Mouse (Mus musculus): ENCODE results near the gene Alkbh2. TPM values are rescaled to one million over a fixed set of nuclear protein-coding genes. Genes with fewer than 3 reads are reported as not detected.
A peak's percentile ranks its signal among the peaks of the same experiment; 100 is the strongest.

Gene Alkbh2
- 4.5 and 5.7 TPM in 2 replicates for polyA plus RNA-seq (2015; fragmentation: Nextera tagmentation; extraction: Ambion mirVana)

- TF ChIP-seq EP300 (IDR thresholded peaks at IDR 0.05; ENCODE audit: low read depth) (no peak), CTCF (IDR thresholded peaks at IDR 0.05; ENCODE audit: low read depth) (peak; percentile 98)
- Histone ChIP-seq H3K27me3 (ENCODE audit: insufficient read depth, low read length) (no peaks in the 10 kb centered on the region), H3K4me2 (ENCODE audit: low read depth, low read length) (peak within 1 kb of the TSS; percentile 99), H3K9me3 (ENCODE audit: low read length) (no peaks in the 10 kb centered on the region), H3K4me3 (ENCODE audit: low read depth, low read length) (peak within 1 kb of the TSS; percentile 63), H3K36me3 (replicated peaks; ENCODE audit: insufficient read depth, low read length) (peaks cover 8% of the 10 kb centered on the region), H3K9ac (replicated peaks) (peak within 1 kb of the TSS; percentile 61), H3K4me1 (ENCODE audit: insufficient read depth) (peaks cover 26% of the 10 kb centered on the region), H3K27ac (ENCODE audit: low read depth) (peak within 1 kb of the TSS; percentile 66)
- 1% methylated on average over 66 of the region's 69 CpGs for WGBS (ENCODE audit: insufficient replicate concordance)
- DNase-seq (peak; percentile 90), ATAC-seq (peak; percentile 6; the same call in 1 of the 2 replicates)
Measured at GRCm38 (mm10) chr5:114127374-114128349, at the start of gene Alkbh2. Alkbh2 (minus strand) TSS chr5:114128218.

- Histone ChIP-seq H3K9me3 (ENCODE audit: low read length) (no peaks in the 10 kb centered on the region), H3K4me3 (ENCODE audit: low read depth, low read length) (peak overlapping the region; percentile 56; the same call in 1 of the 2 replicates), H3K4me2 (ENCODE audit: low read depth, low read length) (peak overlapping the region; percentile 86), H3K36me3 (replicated peaks; ENCODE audit: insufficient read depth, low read length) (no peaks in the 10 kb centered on the region), H3K4me1 (ENCODE audit: insufficient read depth) (peaks cover 16% of the 10 kb centered on the region), H3K9ac (replicated peaks) (peak overlapping the region; percentile 62; the same call in 1 of the 2 replicates), H3K27ac (ENCODE audit: low read depth) (no peak overlapping the region), H3K27me3 (ENCODE audit: insufficient read depth, low read length) (no peaks in the 10 kb centered on the region)
- ATAC-seq (no peak), DNase-seq (no peak)
- TF ChIP-seq CTCF (IDR thresholded peaks at IDR 0.05; ENCODE audit: low read depth) (peak; percentile 34; the same call in 1 of the 2 replicates), EP300 (IDR thresholded peaks at IDR 0.05; ENCODE audit: low read depth) (no peak)
- WGBS (ENCODE audit: insufficient replicate concordance) = 61% methylated on average over 8 of the region's 8 CpGs
Measured at GRCm38 (mm10) chr5:114176548-114177400, 48.8 kb upstream of the Alkbh2 start.

GRCm38 (mm10) chr5:114175596-114176171, 47.7 kb upstream of the Alkbh2 start:
- peak; percentile 94 for DNase-seq
- TF ChIP-seq CTCF (IDR thresholded peaks at IDR 0.05; ENCODE audit: low read depth) = no peak
- TF ChIP-seq EP300 (IDR thresholded peaks at IDR 0.05; ENCODE audit: low read depth) = no peak
- no peaks in the 10 kb centered on the region for H3K36me3 ChIP-seq (replicated peaks; ENCODE audit: insufficient read depth, low read length)
- ATAC-seq = peak; percentile 99
- no peaks in the 10 kb centered on the region for H3K27me3 ChIP-seq (ENCODE audit: insufficient read depth, low read length)
- H3K9me3 ChIP-seq (ENCODE audit: low read length) = no peaks in the 10 kb centered on the region
- WGBS (ENCODE audit: insufficient replicate concordance) = 1% methylated on average over 26 of the region's 26 CpGs
- peaks cover 16% of the 10 kb centered on the region for H3K4me1 ChIP-seq (ENCODE audit: insufficient read depth)
- H3K27ac ChIP-seq (ENCODE audit: low read depth) = peak overlapping the region; percentile 62
- peak overlapping the region; percentile 56 for H3K4me3 ChIP-seq (ENCODE audit: low read depth, low read length)
- peak overlapping the region; percentile 86 for H3K4me2 ChIP-seq (ENCODE audit: low read depth, low read length)
- peak overlapping the region; percentile 62 for H3K9ac ChIP-seq (replicated peaks)

DNA sequence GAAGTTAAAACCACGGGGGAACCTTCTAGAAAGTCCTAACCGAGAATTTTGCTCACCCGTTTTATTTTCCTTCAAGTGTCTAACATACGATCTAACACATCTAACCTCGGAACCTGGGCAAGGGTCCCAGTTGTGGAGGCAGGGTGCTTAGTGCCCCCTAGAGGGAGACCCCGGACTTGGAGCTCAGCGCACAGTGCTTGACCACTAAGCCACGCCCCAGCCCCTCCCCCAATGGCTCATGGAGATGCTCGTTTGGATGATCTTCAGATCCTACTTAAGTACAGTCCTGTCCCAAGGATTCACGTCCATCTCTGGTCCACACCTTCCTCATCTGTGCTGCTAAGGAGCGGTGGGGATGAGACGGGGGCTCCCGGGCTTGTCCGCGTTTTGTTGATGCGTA, 46.6 kb upstream of the Alkbh2 start:
- Histone ChIP-seq H3K4me1 (ENCODE audit: insufficient read depth) (peaks cover 16% of the 10 kb centered on the region), H3K9ac (replicated peaks) (no peak overlapping the region), H3K27me3 (ENCODE audit: insufficient read depth, low read length) (no peaks in the 10 kb centered on the region), H3K4me3 (ENCODE audit: low read depth, low read length) (no peak overlapping the region), H3K9me3 (ENCODE audit: low read length) (no peaks in the 10 kb centered on the region), H3K36me3 (replicated peaks; ENCODE audit: insufficient read depth, low read length) (no peaks in the 10 kb centered on the region), H3K27ac (ENCODE audit: low read depth) (no peak overlapping the region; the same call in 1 of the 2 replicates), H3K4me2 (ENCODE audit: low read depth, low read length) (peak overlapping the region; percentile 51)
- 15% methylated on average over 16 of the region's 16 CpGs for WGBS (ENCODE audit: insufficient replicate concordance)
- DNase-seq (peak; percentile 62), ATAC-seq (no peak)
- TF ChIP-seq CTCF (IDR thresholded peaks at IDR 0.05; ENCODE audit: low read depth) (peak; percentile 45), EP300 (IDR thresholded peaks at IDR 0.05; ENCODE audit: low read depth) (no peak)

GRCm38 (mm10) chr5:114173877-114174581, 46.0 kb upstream of the Alkbh2 start:
- ATAC-seq (no peak), DNase-seq (no peak)
- no peak overlapping the region for H3K9ac ChIP-seq (replicated peaks)
- H3K4me2 ChIP-seq (ENCODE audit: low read depth, low read length) = peak overlapping the region; percentile 51; the same call in 1 of the 2 replicates
- H3K36me3 ChIP-seq (replicated peaks; ENCODE audit: insufficient read depth, low read length) = no peaks in the 10 kb centered on the region
- no peaks in the 10 kb centered on the region for H3K27me3 ChIP-seq (ENCODE audit: insufficient read depth, low read length)
- 0 out of 2 replicates have a peak, but pooled peaks have one; percentile 0 for TF ChIP-seq CTCF (IDR thresholded peaks at IDR 0.05; ENCODE audit: low read depth)
- TF ChIP-seq EP300 (IDR thresholded peaks at IDR 0.05; ENCODE audit: low read depth) = no peak
- WGBS (ENCODE audit: insufficient replicate concordance) = 26% methylated on average over 15 of the region's 16 CpGs
- H3K4me1 ChIP-seq (ENCODE audit: insufficient read depth) = peaks cover 16% of the 10 kb centered on the region
- H3K9me3 ChIP-seq (ENCODE audit: low read length) = no peaks in the 10 kb centered on the region
- no peak overlapping the region for H3K4me3 ChIP-seq (ENCODE audit: low read depth, low read length)
- H3K27ac ChIP-seq (ENCODE audit: low read depth) = no peak overlapping the region; the same call in 1 of the 2 replicates
